Mouse (Mus musculus) c-Kit-negative CD71-positive TER-119-positive erythroid progenitor cells, embryonic 14.5 days (primary cell): ENCODE results near the gene Znrf3.
"Not testable (repeated sequence)": the region's sequence is repeated elsewhere in the genome, so short reads cannot be mapped to it uniquely, and the experiment has no call there.

Experiments used
- DNase-seq: peaks from one replicate; pipeline ENCODE4 v3.0.0-alpha.2; 2013; ENCODE audit warnings: low read depth, low spot score

The Znrf3 gene

DNA sequence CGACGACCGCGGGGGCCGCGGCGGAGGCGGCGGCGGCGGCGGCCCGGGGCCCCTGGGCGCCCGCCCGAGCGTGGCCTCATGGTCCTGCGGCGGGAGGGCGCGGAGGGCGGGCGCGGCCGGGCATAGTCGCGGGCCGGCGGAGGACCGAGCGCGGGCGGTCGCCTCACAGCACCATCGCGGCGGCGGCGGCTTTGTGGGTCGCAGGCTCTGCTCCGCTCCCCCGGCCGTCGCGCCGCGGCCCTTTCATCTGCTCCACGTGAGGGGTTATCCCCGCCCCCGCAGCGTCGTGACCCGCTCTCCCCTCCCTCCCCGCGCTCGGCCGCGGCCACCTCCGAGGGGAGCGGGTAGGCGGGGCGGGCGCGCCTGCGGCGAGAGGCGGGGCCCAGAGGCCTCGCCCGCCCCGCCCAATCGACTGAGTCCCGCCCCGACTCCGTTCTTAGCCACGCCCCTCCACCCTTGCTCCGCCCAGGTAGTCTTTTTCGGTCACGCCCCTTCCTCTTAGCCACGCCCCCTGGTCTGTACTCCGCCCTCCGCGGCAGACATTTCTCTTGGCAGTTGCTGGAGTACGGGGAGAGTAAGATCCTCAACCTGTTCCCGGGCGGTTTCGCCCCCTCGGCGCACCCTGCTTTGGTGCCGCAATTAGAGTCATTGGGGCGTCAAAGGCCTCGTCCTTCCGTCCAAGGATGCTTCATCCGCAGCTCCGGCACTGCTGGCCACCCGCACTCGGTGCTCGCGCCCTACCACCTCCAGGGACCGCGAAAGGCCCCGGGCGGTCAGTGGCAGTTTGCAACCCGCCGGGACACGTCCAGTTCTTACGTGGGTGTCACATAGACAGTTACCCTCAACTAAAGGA lies at the start of gene Znrf3:
Gene Znrf3, minus strand, starts transcription at position 249 of the 853 bp plus-strand sequence.
- peak; percentile 79 for DNase-seq

- DNase-seq: no peak
Observed at GRCm38 (mm10) chr11:5493869-5494268, 49.2 kb upstream of the Znrf3 start.

DNA sequence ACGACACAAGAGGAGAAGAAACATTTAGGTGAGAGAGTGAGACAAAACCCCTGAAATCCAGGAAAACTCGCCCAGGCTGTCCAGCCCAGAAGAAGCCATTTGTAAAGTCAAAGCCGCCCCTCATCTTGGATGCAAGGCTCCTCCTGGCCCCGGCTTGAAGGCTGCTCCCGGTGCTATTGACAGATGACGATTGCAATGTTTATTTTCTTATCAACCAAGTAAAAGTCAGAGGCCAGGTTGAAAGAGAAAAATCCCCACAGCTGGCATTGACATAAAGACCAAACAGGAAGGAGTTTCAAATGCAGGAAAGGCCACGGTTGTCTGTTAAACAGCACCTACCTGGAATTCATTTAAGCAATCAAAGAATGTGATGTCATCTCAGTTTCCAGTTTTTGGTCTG lies 47.3 kb upstream of the Znrf3 start:
- DNase-seq: no peak

- DNase-seq: no peak
Observed at GRCm38 (mm10) chr11:5490989-5491656, 46.5 kb upstream of the Znrf3 start.

DNA sequence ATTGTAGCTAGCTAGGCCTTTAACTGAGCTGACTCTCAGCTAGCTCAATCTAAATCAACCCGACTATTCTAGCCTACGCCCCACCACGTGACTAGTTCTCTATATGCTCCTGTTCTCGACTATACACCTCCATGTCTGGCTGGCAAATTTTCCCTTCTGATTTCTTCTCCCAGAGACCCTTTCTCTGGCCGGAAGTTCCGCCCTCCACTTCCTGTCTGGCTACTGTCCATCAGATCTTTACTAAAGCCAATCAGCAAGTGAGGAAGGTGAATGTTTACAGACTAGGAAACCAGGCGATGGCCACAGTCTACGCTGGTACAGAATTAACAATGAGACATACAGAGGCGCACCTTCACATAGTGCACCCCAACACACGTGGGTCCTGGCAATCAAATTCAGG lies 44.8 kb upstream of the Znrf3 start:
- not testable (repeated sequence) for DNase-seq

DNA sequence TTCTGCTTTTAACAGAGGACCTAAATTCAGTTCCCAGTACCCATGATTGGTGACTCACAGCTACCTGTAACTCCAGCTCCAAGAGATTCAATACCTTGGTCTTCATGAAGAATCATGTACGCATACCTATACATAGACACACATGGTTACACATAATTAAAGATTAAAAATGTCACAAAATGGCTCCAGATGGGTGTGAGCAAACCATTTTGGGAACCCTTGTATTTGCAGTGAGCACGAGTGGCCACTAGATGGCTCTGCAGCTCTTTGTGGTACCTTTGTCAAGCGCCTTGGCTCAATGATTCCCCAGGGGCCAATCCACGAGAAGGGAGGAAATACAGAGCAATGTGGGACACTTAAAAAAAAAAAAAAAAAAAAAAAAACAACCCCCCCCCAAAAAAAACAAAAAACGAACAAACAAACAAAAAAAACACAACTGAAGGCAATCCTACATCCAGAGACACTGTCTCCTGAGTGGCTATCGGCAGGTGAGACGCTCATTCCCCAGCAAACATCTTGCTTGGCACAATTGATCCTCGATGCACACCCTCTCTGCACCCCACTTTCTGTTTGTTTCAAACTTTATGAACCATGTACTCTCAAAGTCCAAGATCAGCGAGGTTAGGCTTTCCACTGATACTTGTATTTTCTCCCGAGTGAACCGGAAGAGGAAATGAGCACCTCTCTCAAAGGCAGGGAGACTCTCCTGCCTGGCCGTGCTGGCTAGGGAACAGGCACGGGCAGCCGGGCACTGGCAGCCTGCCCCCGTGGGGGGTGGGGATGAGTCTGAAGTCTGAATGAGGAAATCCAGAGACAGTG lies 40.8 kb upstream of the Znrf3 start:
- peak; percentile 77 for DNase-seq

DNA sequence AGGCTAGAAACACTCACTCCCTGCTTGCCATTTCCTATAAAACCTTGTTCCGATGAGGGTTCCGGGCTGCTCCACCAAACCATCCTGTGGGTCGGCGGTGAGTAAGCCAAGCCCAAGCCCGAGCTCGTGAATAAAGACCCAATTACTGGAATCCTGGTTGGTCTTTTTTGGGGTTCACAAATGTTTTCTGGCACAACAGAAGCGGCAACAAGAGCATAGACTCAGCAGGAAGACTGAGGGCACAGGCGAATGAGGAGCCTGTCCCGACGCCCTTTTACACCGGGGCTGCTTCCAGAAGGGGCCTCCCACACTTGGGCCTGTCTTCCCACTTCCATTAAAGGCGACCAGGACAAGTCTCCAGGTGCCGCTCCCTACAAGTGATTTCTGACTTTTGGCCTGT lies 37.9 kb upstream of the Znrf3 start:
- no peak for DNase-seq

DNA sequence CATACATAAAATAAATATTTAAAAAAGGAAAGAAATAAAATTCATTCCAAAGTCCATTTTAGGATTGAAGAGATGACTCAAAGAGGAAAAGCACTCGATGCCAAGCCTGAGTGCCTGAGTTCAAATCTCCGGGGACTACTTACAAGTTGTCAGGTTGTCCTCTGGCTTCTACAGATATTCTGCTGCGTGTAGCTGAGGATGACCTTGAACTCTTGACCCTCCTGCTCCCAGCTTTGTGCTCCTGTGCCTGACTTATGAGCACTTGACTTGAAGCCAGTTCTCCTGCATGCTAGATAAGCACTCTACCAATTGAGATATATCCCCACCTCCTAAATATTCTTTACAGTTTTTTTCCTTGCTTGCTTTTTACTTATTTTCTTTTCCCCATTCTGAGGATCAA lies 34.2 kb upstream of the Znrf3 start:
- DNase-seq: no peak

GRCm38 (mm10) chr11:5478193-5478592 lies 33.5 kb upstream of the Znrf3 start:
- DNase-seq: no peak

DNA sequence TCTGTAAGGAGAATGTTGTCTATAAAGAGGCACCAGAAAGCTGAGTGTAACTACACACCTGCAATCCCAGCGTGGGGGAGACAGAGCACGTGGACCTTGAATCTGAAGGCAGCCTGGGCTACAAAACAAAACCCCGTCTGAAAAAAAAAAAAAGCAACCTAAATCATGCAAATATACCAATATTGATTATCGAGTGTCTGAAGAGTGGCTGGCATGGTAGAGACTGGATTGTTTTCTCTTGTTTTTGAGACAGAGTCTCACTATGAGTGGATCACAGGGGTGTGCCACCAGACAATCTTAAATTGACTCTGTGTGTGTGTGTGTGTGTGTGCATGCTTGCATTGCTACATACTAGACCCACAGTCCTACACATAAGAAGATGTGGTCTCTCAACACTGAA lies 32.2 kb upstream of the Znrf3 start:
- DNase-seq: no peak

DNA sequence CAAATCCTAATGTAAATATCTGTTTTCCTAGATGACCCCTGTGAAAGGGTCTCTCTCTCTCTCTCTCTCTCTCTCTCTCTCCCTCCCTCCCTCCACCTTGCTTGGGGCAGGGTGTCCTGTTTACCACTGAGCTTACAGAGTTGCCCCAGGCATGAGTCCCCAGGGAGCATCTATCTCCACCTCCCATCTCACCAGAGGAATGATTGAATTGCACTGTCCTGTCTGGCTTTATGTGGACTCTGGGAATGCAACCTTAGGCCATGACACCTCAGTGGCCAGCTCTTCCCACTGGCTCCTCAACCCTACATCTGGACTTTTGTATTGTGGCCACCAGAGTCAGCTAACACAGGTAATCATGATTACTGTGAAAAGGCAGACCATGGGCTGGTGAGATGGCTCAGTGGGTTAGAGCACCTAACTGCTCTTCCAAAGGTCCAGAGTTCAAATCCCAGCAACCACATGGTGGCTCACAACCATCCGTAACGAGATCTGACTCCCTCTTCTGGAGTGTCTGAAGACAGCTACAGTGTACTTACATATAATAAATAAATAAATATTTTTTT lies 31.0 kb upstream of the Znrf3 start:
- not testable (repeated sequence) for DNase-seq

GRCm38 (mm10) chr11:5474130-5474529 lies 29.5 kb upstream of the Znrf3 start:
- peak; percentile 32 for DNase-seq

- no peak for DNase-seq
Observed at GRCm38 (mm10) chr11:5470055-5470454, 25.4 kb upstream of the Znrf3 start.

DNA sequence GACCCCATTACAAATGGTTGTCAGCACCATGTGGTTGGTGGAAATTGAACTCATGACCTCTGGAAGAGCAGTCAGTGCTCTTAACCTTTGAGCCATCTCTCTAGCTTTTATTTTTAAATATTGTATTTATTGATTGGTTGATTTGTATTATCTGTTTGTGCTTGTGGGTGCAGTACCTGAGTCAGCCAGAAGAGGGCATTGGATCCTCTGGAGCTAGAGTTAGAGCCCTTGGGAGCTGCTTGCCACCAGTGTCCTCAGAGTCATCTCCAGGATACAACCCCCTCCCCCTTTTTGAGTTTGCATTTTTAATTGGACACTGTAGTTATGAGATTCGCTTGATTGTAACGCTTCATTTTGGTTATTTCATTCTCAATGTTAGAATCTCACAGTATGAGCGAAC lies 24.4 kb upstream of the Znrf3 start:
- DNase-seq: peak; percentile 22

DNA sequence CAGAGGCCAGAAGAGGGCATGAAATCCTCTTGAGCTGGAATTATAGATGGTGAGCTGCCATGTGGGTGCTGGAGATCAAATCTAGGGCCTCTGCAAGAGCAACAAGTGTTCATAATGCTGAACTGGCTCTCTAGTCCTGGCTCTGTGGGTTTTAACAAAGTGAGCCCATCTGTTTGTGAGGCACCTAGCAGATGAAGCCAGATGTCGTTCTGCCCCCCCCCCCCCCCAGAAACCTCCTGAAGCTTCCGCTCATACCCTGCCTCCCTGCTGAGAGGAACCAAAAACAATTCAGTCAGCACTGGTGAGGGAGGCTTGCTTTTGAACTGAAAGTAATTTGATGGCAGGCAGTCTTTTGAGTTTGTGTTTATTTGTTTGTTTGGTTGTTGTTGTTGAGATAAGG lies 23.8 kb upstream of the Znrf3 start:
- no peak for DNase-seq

DNA sequence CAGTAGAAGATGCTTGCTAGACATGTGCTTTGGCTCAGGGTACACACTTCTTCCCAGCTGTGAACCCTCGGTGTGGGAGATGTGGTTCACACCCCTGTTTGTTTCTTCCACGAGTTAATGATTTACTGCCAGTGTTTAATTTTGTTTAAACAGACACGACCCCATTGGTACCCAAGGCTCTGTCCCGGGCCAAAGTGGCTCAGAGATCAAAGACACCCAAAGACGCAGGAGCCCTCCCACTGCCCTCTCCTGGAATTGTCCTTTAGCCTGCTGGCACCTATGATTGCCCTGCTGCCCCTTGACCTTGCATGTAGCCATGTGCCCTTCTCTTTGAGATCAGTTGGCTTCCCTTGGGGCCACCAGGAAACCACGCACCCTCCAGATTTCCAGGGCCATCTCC lies 7.3 kb upstream of the Znrf3 start:
- no peak for DNase-seq

GRCm38 (mm10) chr11:5451341-5451740 lies 6.7 kb upstream of the Znrf3 start:
- DNase-seq: no peak

DNA sequence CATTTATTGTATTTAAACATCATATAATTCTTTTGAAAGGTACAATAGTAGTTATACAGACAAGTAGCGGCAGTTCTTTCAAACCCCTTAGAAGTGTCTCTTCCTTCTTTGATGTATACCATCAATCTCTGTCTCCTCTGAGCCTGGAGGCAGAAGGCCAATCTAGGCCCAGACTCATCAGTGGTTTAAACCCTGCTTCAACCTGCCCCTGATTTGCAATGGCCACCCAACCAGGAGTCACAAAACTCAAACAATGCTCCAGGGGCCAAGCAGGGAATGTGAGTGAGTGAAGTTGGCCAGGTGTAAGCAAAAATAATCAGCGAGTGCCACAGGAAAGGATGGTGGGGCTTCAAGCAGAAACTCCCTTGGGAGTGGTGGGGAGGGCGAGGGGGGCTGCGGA lies 6.1 kb upstream of the Znrf3 start:
- DNase-seq: no peak

DNA sequence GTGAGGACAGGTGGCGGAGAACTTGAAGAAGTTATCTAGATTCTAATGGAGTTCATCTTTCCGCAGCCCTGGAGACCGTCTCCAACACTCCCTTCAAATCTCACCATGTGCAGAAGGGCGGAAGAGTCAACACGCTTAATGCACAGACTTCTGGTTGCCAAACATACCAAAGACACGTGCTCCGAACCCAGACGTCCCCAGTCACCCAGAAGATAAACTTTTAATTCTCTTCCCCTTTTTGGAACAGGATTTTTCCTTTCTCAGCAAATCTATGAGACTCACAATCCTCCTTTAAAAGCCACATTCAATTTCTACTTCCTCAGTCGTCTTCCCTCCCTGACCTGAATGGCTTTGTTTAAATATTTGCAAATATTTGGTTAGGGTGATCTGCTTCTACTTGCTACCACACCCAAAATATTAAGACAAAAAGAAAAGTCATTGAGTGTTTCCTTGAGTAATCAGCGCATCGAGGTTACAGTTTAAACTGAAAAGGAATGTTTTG lies 856 bp upstream of the Znrf3 start:
- DNase-seq: no peak

DNA sequence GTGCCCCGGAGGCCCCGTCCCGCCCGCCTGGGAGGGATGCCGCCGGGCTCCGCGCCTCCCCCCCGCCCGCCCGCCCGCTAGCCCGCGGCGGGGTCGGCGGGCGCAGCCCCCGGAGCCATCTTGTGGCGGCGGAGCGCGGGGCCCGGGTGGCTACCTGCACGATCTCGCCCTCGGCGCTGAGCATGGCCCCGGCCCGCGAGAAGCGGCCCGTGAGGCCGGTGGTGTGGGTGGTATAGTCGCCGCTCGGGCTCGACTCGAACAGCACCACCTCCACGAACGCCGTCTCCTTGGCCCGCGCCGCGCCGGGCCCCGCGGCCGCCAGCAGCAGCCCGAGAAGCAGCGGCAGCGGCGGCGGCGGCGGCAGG lies 431 bp downstream of the Znrf3 start:
- no peak for DNase-seq

GRCm38 (mm10) chr11:5443511-5444233 lies 975 bp downstream of the Znrf3 start:
- DNase-seq: no peak
